Mouse (Mus musculus) right cerebral cortex, postnatal 25 days (tissue): ENCODE measurements at regions not wholly inside any gene's neighbourhood (a gene's known extent, or its start where the extent isn't known, plus 50 kb on each side); places are given as distances from the start of the nearest gene placed in this dataset.
A peak's percentile ranks its signal among the peaks of the same experiment; 100 is the strongest.

Experiments used
- DNase-seq: peaks from one replicate; pipeline ENCODE4 v3.0.0; 2022

DNA sequence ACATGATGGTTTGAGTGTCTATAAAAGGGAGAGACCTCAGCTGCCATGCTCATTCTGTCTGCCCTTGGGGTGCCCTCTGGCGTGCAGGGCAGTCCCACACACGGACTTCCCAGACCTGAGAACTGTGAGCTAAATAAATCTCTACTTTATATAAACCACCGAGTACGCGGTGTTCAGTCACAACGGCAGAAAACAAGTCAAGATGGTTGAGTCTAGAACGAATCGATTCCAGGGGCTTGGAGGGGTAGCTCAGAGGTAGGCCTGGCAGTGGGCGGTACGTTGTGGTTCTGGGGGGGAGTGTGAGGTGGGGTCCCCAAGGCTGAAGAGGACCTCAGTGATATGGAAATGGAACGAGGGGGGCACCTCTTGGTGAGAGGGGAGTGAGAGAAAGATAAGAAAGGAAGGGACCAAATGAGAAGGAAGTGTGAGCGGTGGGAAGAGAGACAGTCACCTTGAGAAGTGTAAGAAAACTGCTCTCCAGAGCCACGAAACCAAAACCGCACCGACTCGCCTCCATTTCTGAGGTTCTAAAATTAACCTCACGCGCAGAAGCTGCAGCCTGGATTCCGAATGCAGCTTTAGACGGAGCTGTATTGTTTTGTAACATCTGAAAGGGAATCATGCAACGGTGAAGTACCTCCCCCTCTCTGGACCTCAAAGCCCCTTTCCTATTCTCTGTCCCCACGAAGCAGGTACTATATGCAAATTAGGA is 117.0 kb downstream of the Mis18a start:
- peak; percentile 36 for DNase-seq

DNA sequence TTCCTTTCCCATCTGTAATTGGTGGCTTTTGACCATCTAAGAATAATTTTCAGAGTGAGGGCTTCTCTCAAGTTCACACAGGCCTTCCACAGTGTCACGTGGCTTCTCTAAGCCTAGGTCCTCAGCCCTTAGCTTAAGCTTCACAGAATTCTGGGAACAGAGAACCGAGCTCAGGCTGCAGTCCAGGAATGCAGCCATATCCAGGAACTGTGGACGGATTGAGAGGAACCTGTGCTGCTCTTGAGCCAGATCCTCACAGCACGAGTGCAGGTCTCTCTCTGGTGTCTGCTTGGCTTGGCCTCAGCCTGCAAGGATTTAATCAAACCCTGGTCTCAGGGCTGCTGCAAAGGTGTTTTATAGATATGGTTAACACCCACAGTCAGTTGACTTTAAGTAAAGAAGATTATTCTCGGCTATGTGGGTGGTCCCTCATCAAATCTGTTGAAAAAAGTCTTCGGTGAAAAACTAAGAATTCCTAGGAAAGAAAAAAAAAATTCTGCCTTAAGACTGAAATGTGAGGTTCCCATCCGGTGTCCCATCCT is 127.8 kb downstream of the Mis18a start:
- DNase-seq: peak; percentile 30

DNA sequence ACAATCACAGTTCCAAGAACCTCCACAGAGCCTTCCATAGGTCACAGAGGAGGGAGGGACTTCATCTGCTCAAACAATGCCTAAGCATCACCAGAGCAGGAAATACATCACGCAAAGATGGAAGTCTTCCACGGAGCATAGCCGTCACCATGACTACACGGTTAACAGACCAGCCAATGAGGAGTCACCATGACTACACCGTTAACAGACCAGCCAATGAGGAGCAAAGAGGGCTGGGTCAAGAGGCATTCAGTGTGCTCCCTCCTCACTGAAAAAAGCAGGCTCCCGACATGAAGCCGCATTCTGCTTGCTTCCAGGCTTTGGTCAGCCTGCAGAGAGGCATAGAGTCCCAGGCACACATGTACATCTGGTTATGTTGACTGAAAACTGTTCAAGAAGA is 128.5 kb downstream of the Mis18a start:
- no peak for DNase-seq

DNA sequence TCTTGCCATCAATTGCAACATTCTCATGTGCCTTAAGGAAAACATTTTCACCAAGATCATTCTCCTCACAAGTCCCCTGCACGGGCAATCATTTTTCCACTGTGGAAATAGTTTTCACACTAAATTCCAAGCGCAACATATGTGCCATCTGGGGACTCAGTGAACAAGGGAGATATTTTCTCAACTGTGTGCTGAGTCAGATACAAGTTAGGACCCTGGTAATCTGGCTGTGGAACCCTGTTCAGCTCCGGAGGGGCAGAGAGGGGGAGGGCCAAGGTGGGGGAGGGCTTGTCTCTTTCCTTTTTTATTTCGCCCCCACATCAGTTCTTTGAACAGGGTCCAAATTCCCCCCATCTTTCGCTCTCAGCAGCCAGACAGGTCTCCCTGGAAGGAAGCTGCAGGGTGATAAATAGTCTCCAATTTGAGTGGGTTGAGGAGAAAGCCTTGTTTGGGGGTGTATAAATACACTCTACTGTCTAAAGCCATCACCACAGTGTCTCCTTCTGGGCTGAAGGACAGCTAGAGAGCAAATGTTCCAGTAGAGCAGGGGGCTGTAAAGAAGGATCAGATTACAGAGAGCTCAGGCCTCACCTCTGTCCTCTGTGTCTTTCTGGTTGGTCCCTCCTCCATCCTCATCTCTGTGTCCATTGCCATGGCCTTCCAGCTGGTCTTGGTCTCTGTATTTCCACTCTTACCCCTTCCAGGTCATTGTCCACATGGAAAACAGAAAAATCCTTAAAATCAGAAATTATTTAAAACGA is 134.3 kb downstream of the Mis18a start:
- DNase-seq: peak; percentile 23

DNA sequence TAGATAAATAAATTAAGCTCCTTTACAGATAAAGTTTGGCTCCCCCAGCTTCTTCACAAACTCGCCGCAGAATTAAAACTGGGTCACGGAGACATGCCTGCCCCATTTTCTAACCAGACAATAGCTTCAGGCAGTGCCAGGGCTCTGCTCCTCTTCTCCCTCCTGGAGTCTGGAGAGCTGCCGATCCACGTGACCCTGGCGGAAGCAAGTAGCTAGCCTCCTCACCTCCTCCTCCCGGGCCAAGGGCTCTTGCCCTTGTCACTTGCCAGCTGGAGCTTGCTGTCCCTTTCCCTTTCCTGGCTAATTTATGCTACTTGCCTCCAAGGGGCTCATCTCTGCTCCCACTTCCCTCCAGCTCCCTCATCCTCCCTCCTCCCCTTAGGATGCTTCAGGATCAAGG is 142.0 kb downstream of the Mis18a start:
- DNase-seq: no peak

DNA sequence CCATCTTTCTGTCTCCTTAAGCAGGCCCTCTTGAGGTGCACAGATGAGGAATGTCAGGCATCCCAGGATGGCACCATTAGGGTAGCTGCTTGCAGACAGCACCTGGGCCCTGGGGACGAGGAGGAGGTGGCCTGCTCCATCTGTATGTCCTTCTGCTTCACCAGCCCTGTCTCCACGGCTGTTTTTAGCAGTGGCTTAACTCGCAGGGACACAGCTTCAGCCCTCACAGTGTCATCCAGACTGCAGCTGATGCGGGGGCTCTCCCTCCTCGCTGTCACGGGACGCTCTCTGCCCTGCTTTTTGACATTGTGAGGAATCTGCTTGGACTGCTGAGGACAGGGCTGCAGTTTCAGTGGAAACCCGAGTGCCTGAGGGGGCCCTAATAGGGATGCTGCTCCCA is 146.8 kb downstream of the Mis18a start:
- peak; percentile 33 for DNase-seq

DNA sequence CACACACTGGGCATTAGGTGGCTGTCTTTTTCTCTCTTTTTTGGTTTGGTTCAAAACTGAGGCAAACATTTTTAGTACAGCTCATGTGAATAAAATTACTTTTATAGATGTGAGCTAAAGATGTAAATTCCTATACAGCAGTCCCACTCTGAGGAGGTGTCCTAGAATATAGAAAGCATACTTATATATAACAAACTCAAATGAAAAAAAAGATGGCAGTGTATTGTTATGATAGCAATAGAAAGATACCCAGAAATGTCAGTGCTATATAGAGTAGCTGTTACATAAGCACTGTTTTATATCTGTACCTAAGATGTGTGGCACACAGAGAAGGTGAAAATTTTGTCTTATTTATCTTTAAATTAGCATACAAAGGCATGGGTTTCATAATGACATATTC is 156.1 kb downstream of the Mis18a start:
- DNase-seq: no peak

DNA sequence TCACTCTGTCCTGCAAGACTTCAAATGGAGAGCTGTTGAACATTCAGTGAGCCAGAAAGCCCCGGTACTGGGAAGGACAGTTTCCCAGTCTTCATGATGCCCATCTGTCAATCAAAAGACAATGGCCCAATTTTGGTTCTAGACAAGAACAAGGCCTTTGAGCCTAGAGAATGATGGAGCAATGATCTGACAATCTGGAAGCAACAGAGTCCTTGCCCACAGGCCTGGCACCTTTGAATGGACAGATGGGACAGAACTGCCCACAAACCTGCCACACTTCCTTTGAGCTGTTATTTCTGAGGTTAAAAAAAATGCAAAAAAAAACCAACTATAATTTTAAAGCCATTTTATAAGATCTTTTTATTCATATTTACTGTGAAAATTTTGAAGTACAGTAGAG is 157.4 kb downstream of the Mis18a start:
- no peak for DNase-seq

DNA sequence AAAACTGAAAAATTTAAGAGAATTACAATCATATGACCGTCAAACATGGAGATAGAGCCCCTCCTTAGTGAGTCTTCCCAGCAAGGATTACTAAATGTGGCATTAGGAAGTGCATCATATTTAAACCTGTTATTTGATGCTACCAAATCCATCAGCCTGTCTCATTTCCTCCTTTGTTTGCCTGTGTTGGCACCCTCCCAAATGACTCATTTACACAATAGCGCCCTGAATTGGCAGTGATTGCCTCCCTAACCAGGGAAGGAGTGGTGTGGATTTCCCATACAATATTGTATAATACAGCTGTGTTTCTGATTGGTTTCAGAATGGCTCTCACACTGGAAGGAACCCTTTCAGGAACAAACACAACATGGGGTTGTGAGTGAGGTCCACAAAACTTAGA is 162.0 kb downstream of the Mis18a start:
- no peak for DNase-seq

DNA sequence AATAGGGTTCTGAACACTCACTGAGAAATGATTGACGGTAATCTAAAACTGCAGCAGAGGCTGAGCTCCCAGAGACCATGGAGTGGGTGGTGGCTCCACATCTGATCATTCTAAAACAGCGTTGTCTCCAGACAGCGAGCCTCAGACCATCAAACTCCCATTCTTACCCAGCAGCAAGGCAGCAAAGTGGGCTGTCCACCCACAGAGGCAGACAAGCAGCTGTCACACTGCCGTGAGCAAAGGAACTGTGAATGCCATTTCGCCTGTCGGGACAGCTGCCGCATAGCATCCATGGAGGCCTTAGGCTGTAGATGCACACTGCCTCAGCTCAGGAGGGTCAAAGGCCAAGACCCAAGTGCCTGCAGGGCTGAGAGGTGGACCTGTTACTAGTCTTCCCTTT is 167.3 kb downstream of the Hunk start:
- DNase-seq: peak; percentile 18

DNA sequence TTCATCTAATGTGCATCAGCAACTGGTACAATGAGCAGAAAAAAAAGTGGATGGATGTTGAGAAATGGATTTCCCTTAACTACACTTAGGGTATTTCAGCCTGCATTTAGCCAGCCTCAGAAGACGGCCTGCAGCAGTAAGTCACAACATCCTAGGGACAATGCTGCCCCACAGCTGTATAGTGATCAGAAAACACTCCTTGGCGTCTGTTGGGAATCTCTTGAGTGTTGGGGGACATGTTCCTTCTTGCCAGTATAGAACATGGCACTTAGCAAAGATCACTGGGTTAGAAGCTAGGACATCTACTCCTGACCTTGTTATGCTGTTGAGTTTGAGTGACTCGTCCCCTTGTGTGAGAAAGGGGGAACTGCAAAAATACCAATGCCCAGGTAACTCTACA is 165.2 kb downstream of the Hunk start:
- no peak for DNase-seq

DNA sequence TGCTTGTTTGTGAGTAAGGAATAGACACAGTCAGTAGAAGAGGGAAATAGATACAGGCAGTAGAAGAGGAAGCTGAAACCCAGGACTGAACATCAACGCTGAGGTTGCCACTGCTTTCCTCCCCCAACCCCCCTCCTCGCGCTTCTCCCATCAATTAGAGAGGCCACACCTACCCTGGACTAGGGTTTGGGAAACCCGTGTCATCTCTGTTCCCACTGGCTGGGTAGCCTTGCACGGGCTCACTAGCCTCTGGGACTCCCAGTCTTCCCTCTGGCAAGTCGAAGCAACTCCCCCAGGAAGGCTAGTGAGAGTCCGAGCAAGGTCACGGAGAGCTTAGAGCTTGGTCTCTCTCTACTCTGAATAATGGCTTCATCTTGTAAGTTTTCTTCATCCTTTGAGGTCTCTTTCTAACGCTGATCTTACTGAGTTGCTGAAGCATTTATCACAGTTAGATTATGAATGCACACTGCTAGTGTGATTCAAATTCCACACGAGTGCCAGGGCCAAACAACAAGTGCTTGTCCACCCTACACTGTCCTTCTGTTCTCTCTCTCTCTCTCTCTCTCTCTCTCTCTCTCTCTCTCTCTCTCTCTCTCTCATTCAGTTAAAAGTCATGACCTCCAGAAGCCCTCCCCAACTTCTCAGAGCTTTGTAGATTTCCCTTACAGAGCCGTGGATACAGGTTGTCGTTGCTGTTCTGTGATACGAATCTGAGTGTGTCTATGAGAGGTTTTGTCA is 164.4 kb downstream of the Hunk start:
- no peak for DNase-seq
